Mouse (Mus musculus) activated CD4-positive, CD25-positive, alpha-beta regulatory T cell, adult 4 months (primary cell): ENCODE measurements around the gene Hs3st5. TPM values are rescaled to one million over a fixed set of nuclear protein-coding genes. Genes with fewer than 3 reads are reported as not detected.
"Not testable (repeated sequence)": the region's sequence is repeated elsewhere in the genome, so short reads cannot be mapped to it uniquely, and the experiment has no call there.

Experiments
- ATAC-seq: one replicate; pipeline ENCODE4 v1.8.0; 2017
- polyA plus RNA-seq, 2 experiments: library from polyadenylated mRNA; unstranded; fragments of 100-300 nt; shearing (Covaris generic); gene quantifications; one replicate each; pipeline ENCODE4 v1.2.1; 2017

Gene Hs3st5
- not detected for polyA plus RNA-seq

DNA sequence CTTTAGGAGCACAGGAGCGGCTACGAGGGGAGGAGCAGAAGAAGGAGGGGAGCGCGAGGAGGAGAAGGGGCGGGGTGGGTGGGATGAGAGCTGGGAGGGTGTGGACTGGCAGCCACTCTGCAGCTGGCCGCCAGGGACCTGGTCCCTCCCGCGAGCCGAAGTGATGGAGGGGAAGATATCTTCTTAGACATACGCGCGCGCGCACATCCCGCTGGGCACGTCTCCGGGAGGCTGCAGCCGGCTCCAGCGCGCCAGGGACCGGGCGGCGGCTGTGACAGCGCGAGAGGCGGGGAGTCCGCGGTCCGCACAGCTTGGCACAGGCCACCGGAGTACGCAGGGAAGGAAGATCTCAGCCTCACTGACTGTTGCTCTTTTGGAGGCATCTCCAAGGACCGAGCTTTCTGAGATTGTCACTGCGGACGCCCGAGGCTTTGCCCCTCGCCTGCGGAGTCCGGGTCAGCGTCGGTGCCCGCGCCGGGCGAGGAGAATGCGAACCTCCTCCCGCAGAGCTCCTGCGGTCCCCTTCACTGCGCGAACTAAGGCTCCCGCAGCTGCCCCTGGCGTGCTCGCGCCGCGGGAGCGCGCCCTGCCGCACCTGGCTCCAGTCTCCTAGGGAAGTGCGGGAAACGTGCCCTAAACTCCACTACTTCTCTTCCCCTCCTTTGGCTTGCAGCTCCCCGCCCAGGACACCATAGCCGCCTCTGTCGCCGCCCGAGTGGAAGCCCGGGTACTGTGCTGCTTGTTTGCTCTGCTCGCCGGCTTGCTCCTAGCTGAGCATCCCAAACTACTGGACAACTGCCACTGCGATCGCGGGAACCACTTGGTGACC is at the start of gene Hs3st5:
Hs3st5 (plus strand) TSS at position 88 of the 829 bp plus-strand sequence.
- ATAC-seq = no peak

- ATAC-seq = no peak
Observed at GRCm38 (mm10) chr10:36468664-36469063, 38.0 kb upstream of the Hs3st5 start.

DNA sequence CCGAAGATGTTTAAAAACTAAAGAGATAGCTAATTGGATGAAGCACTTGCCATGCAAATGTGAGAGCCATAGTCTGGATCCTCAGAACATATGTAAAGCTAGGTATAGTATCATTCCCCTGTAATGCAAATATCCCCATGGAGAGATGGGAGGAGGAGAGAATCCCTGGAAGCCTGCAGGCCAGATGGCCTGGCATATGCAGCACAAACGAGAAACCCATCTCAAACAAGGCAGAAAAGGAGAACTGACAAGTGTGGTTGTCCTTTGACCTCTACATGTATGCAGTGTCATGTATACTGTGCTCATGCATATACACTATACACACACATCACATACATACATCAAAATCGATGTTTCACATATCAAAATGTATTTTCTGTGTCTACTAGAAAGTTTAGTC is 35.5 kb upstream of the Hs3st5 start:
- ATAC-seq = no peak

GRCm38 (mm10) chr10:36474834-36475233 is 31.8 kb upstream of the Hs3st5 start:
- no peak for ATAC-seq

- no peak for ATAC-seq
Observed at GRCm38 (mm10) chr10:36477543-36477942, 29.1 kb upstream of the Hs3st5 start.

GRCm38 (mm10) chr10:36483362-36483761 is 23.3 kb upstream of the Hs3st5 start:
- no peak for ATAC-seq

GRCm38 (mm10) chr10:36484011-36484410 is 22.6 kb upstream of the Hs3st5 start:
- no peak for ATAC-seq

- ATAC-seq = no peak
Observed at GRCm38 (mm10) chr10:36484728-36485300, 21.8 kb upstream of the Hs3st5 start.

GRCm38 (mm10) chr10:36493566-36493965 is 13.0 kb upstream of the Hs3st5 start:
- no peak for ATAC-seq

- no peak for ATAC-seq
Observed at GRCm38 (mm10) chr10:36499713-36500112, 6.9 kb upstream of the Hs3st5 start.

GRCm38 (mm10) chr10:36506033-36506726 is 434 bp upstream of the Hs3st5 start:
- no peak for ATAC-seq

GRCm38 (mm10) chr10:36507556-36507870 is 899 bp downstream of the Hs3st5 start:
- no peak for ATAC-seq

DNA sequence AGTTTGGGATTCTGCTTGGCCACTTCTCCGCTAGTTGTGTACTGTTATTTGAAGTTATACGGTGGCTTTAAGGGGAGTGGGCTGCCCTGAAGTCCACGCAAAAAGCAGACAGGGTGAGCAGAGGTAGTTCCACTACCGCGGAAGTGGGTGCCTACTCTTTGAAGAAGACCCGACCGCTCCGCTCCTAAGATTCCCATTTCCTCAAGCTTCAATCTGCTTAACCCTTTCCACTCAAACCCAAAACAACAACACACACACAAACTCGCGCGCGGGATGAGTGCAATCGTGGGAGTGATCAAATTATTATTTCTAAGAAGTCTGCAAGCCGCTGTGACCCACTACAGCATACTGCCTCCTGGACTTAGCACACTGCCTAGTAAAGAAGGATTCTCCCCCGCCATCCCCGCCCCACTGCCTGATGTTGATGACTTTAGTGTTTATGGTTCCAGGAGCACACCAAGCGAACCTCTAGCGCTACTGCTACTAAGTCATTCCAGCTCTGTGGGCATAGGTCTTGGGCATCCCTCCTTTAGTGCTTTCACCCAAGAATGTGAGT is 1.5 kb downstream of the Hs3st5 start:
- ATAC-seq = no peak

- ATAC-seq = no peak
Observed at GRCm38 (mm10) chr10:36509477-36509876, 2.9 kb downstream of the Hs3st5 start.

DNA sequence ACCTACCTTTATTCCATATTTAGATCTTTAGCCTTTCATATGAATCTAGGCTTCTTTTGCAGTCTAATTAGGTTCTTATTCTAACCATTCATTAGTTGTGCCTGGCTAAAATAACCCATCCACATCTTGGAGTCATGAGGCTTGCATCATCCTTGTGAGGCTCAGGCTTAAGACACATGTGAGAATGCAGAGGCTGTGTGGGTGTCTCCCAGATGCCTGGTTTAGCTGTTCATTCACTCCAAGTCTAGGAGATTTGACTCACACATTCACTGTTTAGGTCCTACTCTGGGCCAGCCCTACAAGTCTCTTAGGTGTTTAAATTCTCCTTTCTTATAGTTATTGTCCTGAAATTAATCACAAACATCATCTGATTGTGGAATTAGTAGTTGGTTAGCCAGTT is 17.3 kb downstream of the Hs3st5 start:
- ATAC-seq = no peak

DNA sequence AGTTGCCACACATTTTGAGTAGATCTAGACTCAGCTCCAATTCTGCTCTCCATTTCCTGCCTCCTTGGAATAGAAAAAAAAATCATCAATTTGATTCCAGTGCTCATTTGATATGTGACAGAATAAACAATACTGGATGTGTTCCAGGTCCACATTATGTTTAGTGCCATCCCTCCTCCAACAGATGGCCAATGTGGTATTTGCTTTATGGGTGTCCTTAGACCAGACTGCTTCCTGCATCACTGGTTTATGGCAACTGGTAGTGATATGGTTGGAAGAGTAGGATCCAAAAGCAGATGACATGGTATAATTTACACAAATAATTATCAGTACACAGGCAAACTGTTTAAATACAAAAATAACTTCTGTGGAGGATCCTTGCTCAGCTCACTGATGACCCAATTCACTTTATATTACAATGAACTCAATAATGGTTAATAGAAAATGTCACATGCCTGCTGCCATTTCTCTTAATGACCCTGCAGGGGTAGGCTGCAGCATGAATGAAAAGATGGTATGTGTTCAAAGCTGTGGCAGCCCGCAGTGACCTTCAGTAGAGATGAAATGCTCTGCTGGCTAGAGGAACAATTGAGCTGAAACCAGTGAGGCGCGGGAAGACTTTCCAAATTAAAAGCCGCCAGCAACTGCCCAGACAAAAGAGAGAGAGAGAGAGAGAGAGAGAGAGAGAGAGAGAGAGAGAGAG is 27.2 kb downstream of the Hs3st5 start:
- ATAC-seq = no peak

DNA sequence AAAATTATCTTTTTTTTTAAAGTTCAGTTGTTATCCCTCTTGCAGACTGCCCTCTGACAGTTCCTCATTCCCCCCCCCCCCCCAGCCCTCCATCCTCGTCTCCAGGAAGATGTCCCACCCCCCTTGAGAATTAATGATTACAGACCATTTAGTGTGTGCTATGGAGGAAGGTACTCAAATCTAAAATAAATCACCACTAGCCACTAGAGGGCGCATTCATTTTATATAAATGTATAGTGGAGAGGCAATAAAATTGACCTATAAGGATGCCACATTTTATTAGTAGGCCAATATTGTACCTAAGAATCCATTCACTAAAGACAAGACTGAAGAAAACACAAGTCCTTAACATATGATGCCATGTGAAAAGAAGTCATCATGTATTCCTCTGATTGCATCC is 40.0 kb downstream of the Hs3st5 start:
- ATAC-seq = no peak

GRCm38 (mm10) chr10:36547713-36548112 is 41.1 kb downstream of the Hs3st5 start:
- ATAC-seq = not testable (repeated sequence)

- ATAC-seq = no peak
Observed at GRCm38 (mm10) chr10:36554057-36554456, 47.4 kb downstream of the Hs3st5 start.

DNA sequence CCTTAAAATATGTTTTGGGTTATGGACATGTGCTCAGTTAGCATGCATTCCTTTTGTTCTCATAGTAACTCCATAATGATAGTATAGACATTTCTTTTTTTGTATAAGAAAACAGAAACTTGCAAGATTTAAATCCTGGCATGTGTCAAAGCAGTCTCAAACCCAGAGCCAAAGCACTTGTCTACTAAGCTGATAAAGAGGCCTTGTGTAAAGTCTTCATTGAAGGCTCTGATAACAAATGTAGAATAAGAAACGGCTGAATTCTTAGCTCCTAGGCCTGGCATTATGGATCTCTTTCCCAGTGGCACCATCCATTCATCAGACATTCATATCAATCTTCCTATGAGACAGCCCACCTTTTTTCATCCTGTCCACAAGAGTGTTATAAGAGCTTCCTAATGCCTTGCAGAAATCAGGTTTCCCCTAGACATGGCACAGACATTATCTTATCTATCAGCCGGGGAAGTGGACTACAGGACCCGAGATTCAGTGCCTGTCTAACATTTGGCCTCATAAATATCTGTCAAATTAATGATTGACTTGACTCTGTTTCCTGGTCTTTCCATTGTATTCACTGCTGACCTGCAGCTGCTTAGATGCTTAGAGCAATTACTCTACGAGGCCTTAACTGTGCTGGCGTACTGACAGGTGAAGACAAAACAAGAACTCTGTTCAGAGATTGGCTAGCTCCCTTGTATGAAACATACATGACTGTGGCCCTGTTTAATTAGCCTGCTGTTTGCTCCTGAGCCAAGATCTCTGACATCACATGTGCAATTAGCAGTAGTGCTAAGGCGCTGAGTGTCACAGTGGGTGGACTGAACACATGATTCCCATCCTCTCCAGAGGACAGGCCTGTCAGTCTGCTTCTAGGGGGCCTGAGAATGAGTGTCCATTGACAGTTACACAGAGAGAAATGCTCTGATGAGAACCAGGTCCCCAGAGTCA is 48.6 kb downstream of the Hs3st5 start:
- no peak for ATAC-seq

DNA sequence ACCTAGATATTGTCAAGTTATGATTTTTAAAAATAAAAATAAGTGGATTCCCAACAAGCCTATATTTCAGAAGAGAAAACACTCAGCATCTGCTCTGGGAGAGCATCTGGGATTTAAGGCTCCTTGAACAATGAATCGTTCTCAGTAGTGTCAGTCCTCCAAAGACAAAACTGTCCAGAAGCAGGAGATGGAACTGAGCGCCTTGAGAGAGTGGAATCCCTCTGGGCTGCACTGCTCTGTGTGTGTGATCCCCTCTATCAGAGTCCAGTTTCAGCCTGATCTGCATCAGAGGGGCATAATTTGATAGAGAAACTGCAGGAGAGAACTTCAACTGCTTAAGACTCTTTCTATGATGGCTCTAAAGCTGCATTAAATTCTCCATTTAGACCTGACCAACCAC is 49.5 kb downstream of the Hs3st5 start:
- ATAC-seq = no peak

DNA sequence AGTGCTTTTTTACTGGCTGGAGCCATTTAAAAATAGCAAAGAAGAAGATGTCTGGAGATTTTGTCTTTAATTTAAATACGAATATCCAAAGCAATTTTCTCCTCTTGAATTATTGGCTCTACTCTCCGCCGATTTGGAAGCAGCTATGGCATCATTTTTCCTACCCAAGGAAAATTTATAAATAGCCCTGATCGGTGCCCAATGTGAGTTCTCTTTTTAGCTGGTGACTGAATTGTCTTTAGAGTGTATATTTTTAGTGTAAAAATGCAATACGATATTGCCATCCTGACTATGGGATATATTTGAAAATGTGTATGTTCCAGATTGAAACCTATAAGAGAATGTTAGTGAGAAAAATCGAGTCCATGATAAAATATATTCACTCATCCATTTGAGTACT is 51.1 kb downstream of the Hs3st5 start:
- no peak for ATAC-seq
